In the genomic region with DNA sequence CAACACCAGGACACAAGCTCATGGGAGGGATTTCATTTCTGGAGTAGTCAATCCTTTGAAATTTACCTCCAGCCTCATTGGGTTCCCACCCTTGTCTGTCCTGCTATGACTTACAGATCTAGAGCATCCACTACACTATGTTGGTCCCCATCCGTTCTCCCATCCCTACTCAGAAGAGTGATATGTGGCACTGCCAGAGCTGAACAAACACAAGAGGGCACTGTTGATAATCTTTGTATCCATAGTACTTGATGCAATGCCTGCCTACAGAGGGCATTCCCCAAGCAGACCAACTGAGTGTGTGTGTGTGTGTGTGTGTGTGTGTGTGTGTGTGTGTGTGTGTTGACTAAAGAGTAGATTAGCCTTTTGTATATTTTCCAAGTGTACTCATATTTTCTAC, we compare ENCODE assay signal across 8 mouse cellular contexts. TPM values are rescaled to one million over a fixed set of nuclear protein-coding genes. Genes with fewer than 3 reads are reported as not detected.
A peak's percentile ranks its signal among the peaks of the same experiment; 100 is the strongest.
DNase-seq lines count a peak whose midpoint lies in the region.

No protein-coding gene starts in this region.

- peak; percentile 21 for DNase-seq in adrenal gland, postnatal 10 days
- DNase-seq in adrenal gland, adult 18-20 months (ENCODE audit: low spot score in 2 of 2) = no peak
- DNase-seq in layer of hippocampus, adult 11-12 months (ENCODE audit: low spot score) = peak; percentile 39
- DNase-seq in layer of hippocampus, postnatal 36 days = no peak
- DNase-seq in Muller cell, postnatal 12 days (ENCODE audit: inconsistent ontology term) = peak; percentile 5
- peak; percentile 15 for DNase-seq in lung, postnatal 14 days
- no peak for DNase-seq in yolk sac, embryonic 10.5 days (ENCODE audit: low spot score)
- no peak for DNase-seq in right cerebral cortex, postnatal 25 days

RNA-seq across cellular contexts. Expression of a gene that starts 58.4 kb away (rescaled TPM):
- total RNA-seq in adrenal gland, postnatal 10 days (2021) = 100 to 1,000 TPM in 1 of 2 experiments, 10 to 100 TPM in 1; 55.9 to 125 TPM
- total RNA-seq in adrenal gland, adult 18-20 months (2021) = 100 to 1,000 TPM; 130 to 431 TPM
- 10 to 100 TPM in 1 of 2 experiments, 1 to 10 TPM in 1; 8.8 to 10.1 TPM for total RNA-seq in layer of hippocampus, postnatal 36 days (2021)

Comparison
In these comparisons a context has a peak if more than half of its experiments do, and no peak if none do; other contexts are left out.
1. DNase-seq: peak in adrenal gland, postnatal 10 days (single experiment), layer of hippocampus, adult 11-12 months (single experiment), Muller cell, postnatal 12 days (single experiment) and lung, postnatal 14 days (single experiment); none in adrenal gland, adult 18-20 months (0 of 2), layer of hippocampus, postnatal 36 days (0 of 2), yolk sac, embryonic 10.5 days (single experiment) and right cerebral cortex, postnatal 25 days (single experiment).
2. RNA of a gene that starts 58.4 kb away (total RNA-seq): 130 to 431 TPM in adrenal gland, adult 18-20 months and 55.9 to 125 TPM in adrenal gland, postnatal 10 days; 8.8 to 10.1 TPM in layer of hippocampus, postnatal 36 days; every median in the first group is over 4 times any median in the second.